Mouse (Mus musculus): ENCODE results near the gene Olfr211. TPM values are rescaled to one million over a fixed set of nuclear protein-coding genes. Genes with fewer than 3 reads are reported as not detected.
"Not testable (repeated sequence)": the region's sequence is repeated elsewhere in the genome, so short reads cannot be mapped to it uniquely, and the experiment has no call there.

Olfr211 gene
- polyA plus RNA-seq, 1 experiment from 2014 or later, result not detected

- H3K4me2 ChIP-seq, result no peak overlapping the region
- no peak overlapping the region for H3K27ac ChIP-seq (replicated peaks)
- no peak overlapping the region for H3K4me3 ChIP-seq
- H3K27me3 ChIP-seq, result no peaks in the 10 kb centered on the region
- H3K9ac ChIP-seq, result no peak overlapping the region
- H3K9me3 ChIP-seq, result no peaks in the 10 kb centered on the region
- H3K36me3 ChIP-seq, result no peaks in the 10 kb centered on the region
- H3K4me1 ChIP-seq (replicated peaks), result no peaks in the 10 kb centered on the region; the same call in 1 of the 2 replicates
- no peak for ATAC-seq (ENCODE audit: low FRiP score, low read depth)
- WGBS, result 88% methylated on average over 5 of the region's 5 CpGs
Observed at GRCm38 (mm10) chr6:116493742-116494141, 4.9 kb downstream of the Olfr211 start.

- no peak for ATAC-seq (ENCODE audit: low FRiP score, low read depth)
- H3K9me3 ChIP-seq, result no peaks in the 10 kb centered on the region
- H3K27me3 ChIP-seq, result no peaks in the 10 kb centered on the region
- no peak overlapping the region for H3K4me3 ChIP-seq
- H3K36me3 ChIP-seq, result no peaks in the 10 kb centered on the region
- H3K4me1 ChIP-seq (replicated peaks), result no peaks in the 10 kb centered on the region
- 88% methylated on average over 1 of the region's 1 CpGs for WGBS
- no peak overlapping the region for H3K27ac ChIP-seq (replicated peaks)
- no peak overlapping the region for H3K9ac ChIP-seq
- no peak overlapping the region for H3K4me2 ChIP-seq
Observed at GRCm38 (mm10) chr6:116495960-116496359, 7.1 kb downstream of the Olfr211 start.

- ATAC-seq (ENCODE audit: low FRiP score, low read depth); H3K4me2 ChIP-seq; H3K4me1 ChIP-seq (replicated peaks); H3K27ac ChIP-seq (replicated peaks); H3K9ac ChIP-seq; H3K36me3 ChIP-seq; H3K9me3 ChIP-seq; H3K4me3 ChIP-seq; H3K27me3 ChIP-seq: not testable (repeated sequence)
- WGBS, result 92% methylated on average over 20 of the region's 20 CpGs
Observed at GRCm38 (mm10) chr6:116506302-116507003, 17.6 kb downstream of the Olfr211 start, which contains the start of gene Olfr212. Olfr212 (plus strand) TSS chr6:116506516.

- ATAC-seq (ENCODE audit: low FRiP score, low read depth), result no peak
- no peaks in the 10 kb centered on the region for H3K4me1 ChIP-seq (replicated peaks)
- H3K36me3 ChIP-seq, result no peaks in the 10 kb centered on the region
Observed at GRCm38 (mm10) chr6:116514832-116515231, 25.9 kb downstream of the Olfr211 start.

GRCm38 (mm10) chr6:116538156-116538555 is 49.3 kb downstream of the Olfr211 start, which contains the start of gene Olfr213:
Olfr213 (plus strand) TSS chr6:116538456.
- WGBS, result 92% methylated on average over 1 of the region's 1 CpGs
- H3K9me3 ChIP-seq, result no peaks in the 10 kb centered on the region
- H3K27ac ChIP-seq (replicated peaks), result no peak within 1 kb of the TSS
- H3K27me3 ChIP-seq, result no peaks in the 10 kb centered on the region
- no peak within 1 kb of the TSS for H3K4me2 ChIP-seq
- ATAC-seq (ENCODE audit: low FRiP score, low read depth), result no peak
- no peaks in the 10 kb centered on the region for H3K4me1 ChIP-seq (replicated peaks)
- no peak within 1 kb of the TSS for H3K4me3 ChIP-seq
- H3K36me3 ChIP-seq, result no peaks in the 10 kb centered on the region
- no peak within 1 kb of the TSS for H3K9ac ChIP-seq

More at GRCm38 (mm10) chr6:116514832-116515231, 25.9 kb downstream of the Olfr211 start:
- H3K4me2 ChIP-seq, result no peak overlapping the region
- H3K9ac ChIP-seq, result no peak overlapping the region
- H3K9me3 ChIP-seq, result no peaks in the 10 kb centered on the region
- no peak overlapping the region for H3K4me3 ChIP-seq
- H3K27me3 ChIP-seq, result no peaks in the 10 kb centered on the region
- no peak overlapping the region for H3K27ac ChIP-seq (replicated peaks)

- no peak overlapping the region for H3K4me3 ChIP-seq
- 95% methylated on average over 2 of the region's 2 CpGs for WGBS
- H3K4me1 ChIP-seq (replicated peaks), result no peaks in the 10 kb centered on the region
- no peaks in the 10 kb centered on the region for H3K27me3 ChIP-seq
- H3K9me3 ChIP-seq, result no peaks in the 10 kb centered on the region
- no peak for ATAC-seq (ENCODE audit: low FRiP score, low read depth)
- H3K27ac ChIP-seq (replicated peaks), result no peak overlapping the region
- H3K4me2 ChIP-seq, result no peak overlapping the region
- no peak overlapping the region for H3K9ac ChIP-seq
- H3K36me3 ChIP-seq, result no peaks in the 10 kb centered on the region
Observed at GRCm38 (mm10) chr6:116542500-116542899, 53.6 kb downstream of the Olfr211 start.

Other genes with a start within 250 kb of the Olfr211 start
- 6.1 and 7.2 TPM in 2 replicates for gene Zfand4, start 224.9 kb upstream of the Olfr211 start, polyA plus RNA-seq (2015; fragmentation: Nextera tagmentation; extraction: Ambion mirVana)
- gene March8, start 151.1 kb upstream of the Olfr211 start, polyA plus RNA-seq (2015; fragmentation: Nextera tagmentation; extraction: Ambion mirVana), result 64.4 and 68.3 TPM in 2 replicates
- 0.56 and 0.75 TPM in 2 replicates for gene Alox5, start 27.9 kb upstream of the Olfr211 start, polyA plus RNA-seq (2015; fragmentation: Nextera tagmentation; extraction: Ambion mirVana)
- gene Olfr212, start 17.4 kb downstream of the Olfr211 start, polyA plus RNA-seq (2015; fragmentation: Nextera tagmentation; extraction: Ambion mirVana), result not detected in 2 replicates
- gene Olfr213, start 49.4 kb downstream of the Olfr211 start, polyA plus RNA-seq (2015; fragmentation: Nextera tagmentation; extraction: Ambion mirVana), result not detected in 2 replicates
- 0.39 and 0.43 TPM in 2 replicates for gene Gm5580, start 62.0 kb downstream of the Olfr211 start, polyA plus RNA-seq (2015; fragmentation: Nextera tagmentation; extraction: Ambion mirVana)
- 0.05 TPM in 1 of 2 replicates, not detected in the other for gene Olfr214, start 65.1 kb downstream of the Olfr211 start, polyA plus RNA-seq (2015; fragmentation: Nextera tagmentation; extraction: Ambion mirVana)
- not detected in 2 replicates for gene Olfr215, start 95.1 kb downstream of the Olfr211 start, polyA plus RNA-seq (2015; fragmentation: Nextera tagmentation; extraction: Ambion mirVana)
- gene Zfp422, start 139.9 kb downstream of the Olfr211 start, polyA plus RNA-seq (2015; fragmentation: Nextera tagmentation; extraction: Ambion mirVana), result 131 and 135 TPM in 2 replicates
- gene Depp1, start 161.5 kb downstream of the Olfr211 start, polyA plus RNA-seq (2015; fragmentation: Nextera tagmentation; extraction: Ambion mirVana), result 10.8 and 12.2 TPM in 2 replicates
- gene Rassf4, start 184.9 kb downstream of the Olfr211 start, polyA plus RNA-seq (2015; fragmentation: Nextera tagmentation; extraction: Ambion mirVana), result 29.4 and 29.9 TPM in 2 replicates
- 1.7 and 2.9 TPM in 2 replicates for gene Tmem72, start 227.8 kb downstream of the Olfr211 start, polyA plus RNA-seq (2015; fragmentation: Nextera tagmentation; extraction: Ambion mirVana)